Mouse (Mus musculus) adrenal gland, postnatal 10 days (tissue): ENCODE measurements around the gene Kcnk15. TPM values are rescaled to one million over a fixed set of nuclear protein-coding genes. Genes with fewer than 3 reads are reported as not detected.

ENCODE experiments used
- DNase-seq: peaks from one replicate; pipeline ENCODE4 v3.0.0; 2021; ENCODE audit warnings: mixed read lengths
- total RNA-seq, 2 experiments: library from RNA; stranded (reverse); gene quantifications; 2 replicates each; pipeline ENCODE4 v1.2.3; 2021

Gene Kcnk15
- total RNA-seq, 2 experiments from 2014 or later: not detected

GRCm38 (mm10) chr2:163875484-163875883, 22.0 kb downstream of the Kcnk15 start:
- peak; percentile 58 for DNase-seq

DNA sequence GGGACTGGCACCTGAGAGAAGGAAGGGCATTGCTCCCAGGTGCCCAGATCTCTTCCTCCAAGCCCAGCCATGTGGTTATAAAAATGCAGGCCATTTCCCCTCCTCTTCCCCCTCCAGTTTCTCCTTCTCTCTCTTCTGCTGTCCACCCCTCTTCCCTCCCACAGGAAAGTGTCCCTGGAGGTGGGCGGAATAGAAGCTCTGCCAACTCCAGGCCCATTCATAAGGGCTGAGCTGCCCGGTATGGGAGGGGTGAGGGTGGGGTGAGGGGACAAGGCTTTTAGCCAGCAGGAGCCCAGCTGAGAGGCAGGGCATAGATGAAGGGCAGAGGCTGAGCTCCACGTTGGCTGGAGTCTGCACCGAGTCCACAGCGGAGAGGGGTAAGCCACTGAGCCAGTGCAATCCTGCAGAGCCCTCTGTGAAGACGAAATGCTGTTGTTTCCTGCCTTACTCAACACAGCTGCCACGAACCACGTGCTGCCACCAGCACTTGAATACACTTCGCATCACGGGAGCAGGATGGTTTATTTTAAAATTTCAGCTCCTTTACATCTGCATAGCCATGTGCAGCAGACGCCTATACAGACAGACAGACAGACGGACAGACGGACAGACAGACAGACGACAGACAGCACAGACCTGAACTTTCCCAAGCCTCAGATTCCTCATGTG, 23.5 kb downstream of the Kcnk15 start:
- DNase-seq: peak; percentile 46

- DNase-seq: peak; percentile 85
Observed at GRCm38 (mm10) chr2:163880891-163881290, 27.4 kb downstream of the Kcnk15 start.

DNA sequence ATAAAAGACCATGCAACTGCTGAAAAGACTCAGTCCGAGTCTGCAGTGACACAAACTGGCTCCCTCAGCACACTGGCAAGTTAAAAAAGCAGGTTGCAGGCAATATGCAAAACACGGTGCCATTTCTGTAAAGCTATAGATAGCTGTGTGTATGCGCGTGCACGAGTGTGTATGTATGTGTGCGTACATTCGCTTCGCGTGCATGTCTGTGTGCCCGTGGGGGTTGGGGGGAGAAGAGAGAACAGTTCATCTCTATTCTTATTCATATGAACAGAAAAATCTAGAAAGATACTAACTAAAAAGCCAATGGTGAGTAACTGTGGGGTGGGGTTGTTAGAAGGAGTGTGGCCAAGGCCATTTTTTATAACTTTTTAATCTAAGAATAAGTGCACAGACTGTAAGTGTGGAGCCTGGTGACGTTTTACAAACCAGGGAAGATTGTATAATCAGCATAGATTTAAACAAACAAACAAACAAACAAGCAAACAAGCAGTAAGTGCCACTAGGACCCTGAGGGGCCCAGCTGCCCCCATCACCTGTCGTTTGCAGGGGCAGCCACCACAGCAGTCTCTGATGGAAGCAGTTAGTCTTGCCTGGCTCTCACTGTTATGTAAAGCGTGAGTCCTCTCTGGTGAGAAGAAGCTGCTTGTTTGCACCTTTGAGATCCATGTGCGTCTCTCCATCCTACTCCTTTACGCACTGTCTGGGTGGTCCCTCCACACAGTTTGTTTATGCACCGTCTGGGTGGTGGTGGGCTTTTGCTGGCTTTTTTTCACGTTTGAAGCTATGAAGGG, 29.6 kb downstream of the Kcnk15 start:
- DNase-seq: no peak

DNA sequence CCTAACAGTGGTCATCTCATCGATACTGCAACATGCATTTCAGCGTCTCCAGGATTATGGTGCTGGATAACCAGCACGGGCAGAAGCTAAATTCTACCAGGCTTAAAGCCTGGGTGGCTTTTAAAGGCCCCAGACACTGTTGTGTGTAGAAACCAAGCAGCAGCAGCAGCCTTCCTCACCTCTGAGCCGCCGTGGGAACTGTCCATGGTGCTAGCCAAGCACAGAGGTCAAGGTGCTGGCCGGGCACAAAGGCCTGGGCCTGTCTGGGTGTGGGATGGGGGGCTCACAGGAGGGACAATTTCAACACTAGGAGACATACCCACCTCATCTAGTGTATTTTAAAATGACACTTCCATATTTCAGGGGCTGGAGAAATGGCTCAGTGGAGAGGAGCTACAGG, 36.0 kb downstream of the Kcnk15 start:
- peak; percentile 70 for DNase-seq

- no peak for DNase-seq
Observed at GRCm38 (mm10) chr2:163890586-163890985, 37.1 kb downstream of the Kcnk15 start.

GRCm38 (mm10) chr2:163891271-163891670, 37.8 kb downstream of the Kcnk15 start:
- no peak for DNase-seq

GRCm38 (mm10) chr2:163893446-163894370, 40.3 kb downstream of the Kcnk15 start:
- DNase-seq: peak; percentile 60

- DNase-seq: no peak
Observed at GRCm38 (mm10) chr2:163895156-163895555, 41.7 kb downstream of the Kcnk15 start.

GRCm38 (mm10) chr2:163897026-163897425, 43.6 kb downstream of the Kcnk15 start:
- DNase-seq: no peak

DNA sequence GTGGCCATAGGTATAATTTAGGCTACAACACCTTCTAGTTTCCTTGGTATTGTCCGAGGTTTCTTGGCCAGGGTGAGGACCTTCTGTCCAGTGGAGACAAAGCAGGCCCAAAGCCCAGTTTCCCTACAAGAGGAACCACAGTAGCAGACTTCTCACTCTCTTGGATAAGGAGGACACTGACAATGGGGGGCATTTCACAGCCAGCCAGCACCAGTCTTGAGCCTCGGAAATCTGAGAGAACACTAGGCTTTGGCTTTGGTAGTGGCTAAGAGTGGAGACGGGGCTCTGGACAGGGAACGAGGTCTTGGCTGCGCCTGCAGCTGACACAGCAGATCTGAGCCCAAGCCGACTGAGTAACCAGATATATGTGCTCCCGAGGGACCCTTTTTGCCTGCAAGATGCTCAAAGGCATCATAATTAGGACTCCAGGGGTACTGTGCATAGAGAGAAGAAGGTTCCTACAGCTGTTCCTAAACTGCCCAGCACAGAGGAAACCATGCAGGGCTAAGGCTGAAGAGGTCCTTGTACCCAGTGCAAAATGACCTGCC, 44.6 kb downstream of the Kcnk15 start:
- no peak for DNase-seq

DNA sequence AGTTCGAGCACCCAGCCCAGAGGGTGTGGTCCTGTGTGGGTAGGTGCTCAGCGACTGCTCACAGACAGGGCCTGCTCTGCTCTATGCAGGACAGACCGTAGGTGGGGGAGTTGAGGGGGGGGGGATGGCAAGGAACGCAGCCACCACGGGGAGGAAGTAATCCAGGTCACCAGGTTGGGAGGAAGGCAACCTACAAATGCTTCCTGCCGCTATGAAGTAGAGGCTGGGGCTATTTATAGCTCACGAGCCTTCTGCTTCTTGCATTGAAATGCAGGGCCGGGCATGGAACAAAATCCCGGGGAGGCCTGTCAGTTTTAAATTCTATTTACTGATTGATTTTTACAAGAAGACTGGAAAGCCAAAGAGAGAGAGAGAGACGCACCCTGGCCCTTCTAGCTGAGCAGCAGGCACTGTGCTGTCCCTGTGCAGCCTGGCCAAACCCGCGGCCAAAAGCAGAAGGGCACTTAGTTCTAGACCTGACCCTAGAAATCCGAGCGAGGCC, 46.5 kb downstream of the Kcnk15 start:
- DNase-seq: no peak

DNA sequence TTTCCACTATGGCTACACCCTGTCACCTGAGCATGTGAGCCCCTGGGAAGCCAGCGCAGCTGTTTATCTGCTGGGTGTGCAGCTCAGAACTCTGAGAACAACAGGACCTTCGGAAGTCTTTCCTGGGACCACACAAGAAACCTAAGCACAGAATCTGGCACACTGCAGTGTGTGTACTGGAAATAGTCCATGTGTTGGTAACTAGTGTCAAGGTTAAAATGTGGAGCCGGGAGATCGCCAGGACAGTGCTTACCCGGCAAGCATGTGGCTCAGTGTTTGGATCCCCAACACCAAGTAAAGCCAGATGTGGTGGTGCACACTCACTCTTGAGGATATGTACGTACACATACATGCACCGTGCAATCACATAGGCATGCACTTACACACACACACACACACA, 47.6 kb downstream of the Kcnk15 start:
- DNase-seq: peak; percentile 51

DNA sequence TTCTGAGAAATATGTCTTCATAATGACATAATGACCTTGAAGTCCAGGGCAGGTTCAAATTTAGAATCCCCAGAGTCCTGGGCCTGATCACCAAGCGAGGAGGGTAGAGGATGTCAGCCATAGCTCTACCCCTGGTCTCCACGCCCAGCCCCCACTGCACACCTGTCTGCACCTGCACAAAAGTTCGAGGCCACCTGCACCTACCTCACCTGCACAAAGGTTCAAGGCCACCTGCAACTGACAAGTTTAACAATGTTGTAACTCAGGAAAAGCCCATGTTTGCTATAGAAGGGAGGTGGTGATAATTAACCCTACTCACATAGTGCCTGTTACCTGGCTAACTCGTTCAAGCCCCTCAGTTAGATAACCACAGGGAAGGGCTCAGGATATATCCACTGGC, 49.0 kb downstream of the Kcnk15 start:
- no peak for DNase-seq

DNA sequence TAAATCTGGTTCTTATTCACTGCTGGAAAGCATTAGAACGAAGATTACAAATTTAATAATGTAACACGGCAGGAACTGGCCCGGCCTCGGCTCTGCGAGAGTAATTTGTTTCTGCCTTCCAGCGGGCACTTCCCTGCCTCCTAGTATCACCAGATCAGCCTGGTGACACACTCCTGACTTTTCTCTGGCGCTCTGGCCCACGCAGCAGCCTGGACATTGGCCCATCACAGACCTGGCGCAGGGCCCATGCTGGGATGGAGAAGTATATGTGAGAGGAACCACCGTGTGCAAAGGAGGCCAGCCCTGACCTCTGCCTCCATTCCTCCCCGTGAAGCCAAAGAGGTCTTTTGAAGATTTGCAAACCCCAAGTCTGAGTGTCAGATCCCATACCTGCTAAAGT, 50.0 kb downstream of the Kcnk15 start:
- peak; percentile 88 for DNase-seq

DNA sequence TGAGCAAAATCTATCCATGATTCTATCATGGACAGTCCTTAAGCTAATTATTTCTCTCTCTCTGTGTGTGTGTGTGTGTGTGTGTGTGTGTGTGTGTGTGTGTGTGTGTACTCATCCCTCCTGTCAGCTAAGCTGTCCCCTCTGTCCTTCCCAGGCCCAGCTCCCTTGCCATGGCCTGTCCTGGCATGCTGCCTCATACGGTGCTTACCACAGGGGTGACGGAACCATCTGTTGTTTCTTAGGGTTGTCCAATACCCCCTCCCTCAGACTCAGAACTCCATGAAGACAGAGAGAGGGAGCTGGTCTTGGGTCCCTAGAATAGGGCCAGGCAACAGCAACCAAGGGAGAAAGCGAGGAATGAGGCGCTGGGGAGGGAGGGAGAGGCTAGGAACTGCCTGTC, 50.9 kb downstream of the Kcnk15 start:
- DNase-seq: peak; percentile 63

DNA sequence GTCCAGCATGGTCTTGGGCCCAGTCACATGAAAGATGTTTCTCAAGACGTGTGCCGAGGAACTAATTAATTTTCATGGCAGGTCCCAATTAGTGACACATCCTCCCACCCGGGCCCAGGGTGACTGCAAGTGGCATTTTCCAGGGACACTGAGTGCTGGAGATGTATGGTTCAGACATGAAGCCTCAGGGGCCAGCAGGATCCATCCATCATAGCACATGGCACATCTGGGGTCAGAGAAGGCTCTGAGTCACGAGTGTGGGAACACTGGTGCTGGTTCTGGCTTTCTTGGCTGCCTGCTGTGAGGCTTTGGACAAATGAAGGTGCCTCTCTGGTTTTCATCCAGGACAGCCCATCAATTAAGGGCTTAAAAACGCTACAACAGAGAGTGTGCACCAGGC, 53.7 kb downstream of the Kcnk15 start:
- DNase-seq: peak; percentile 42

Other genes with a start within 250 kb of the Kcnk15 start
- gene Serinc3, start 208.5 kb upstream of the Kcnk15 start, total RNA-seq: 100 to 1,000 TPM; 350 to 392 TPM
- 10 to 100 TPM; 46.9 to 60.8 TPM for gene Pkig, start 195.3 kb upstream of the Kcnk15 start, total RNA-seq
- gene Ada, start 103.4 kb upstream of the Kcnk15 start, total RNA-seq: 1 to 10 TPM; 3.8 to 4.0 TPM
- gene Ccn5, start 32.8 kb upstream of the Kcnk15 start, total RNA-seq: under 1 TPM in 1 of 2 experiments, not detected in 1; 0.69 TPM
- 10 to 100 TPM; 57.7 to 63.4 TPM for gene Rims4, start 65.0 kb downstream of the Kcnk15 start, total RNA-seq
- 100 to 1,000 TPM; 248 to 255 TPM for gene Ywhab, start 141.3 kb downstream of the Kcnk15 start, total RNA-seq
- 1 to 10 TPM; 1.9 to 2.5 TPM for gene Pabpc1l, start 171.8 kb downstream of the Kcnk15 start, total RNA-seq
- gene Stk4, start 216.7 kb downstream of the Kcnk15 start, total RNA-seq: 10 to 100 TPM; 27.9 to 30.1 TPM
- 10 to 100 TPM; 24.6 to 29.5 TPM for gene Tomm34, start 217.5 kb downstream of the Kcnk15 start, total RNA-seq